Mouse (Mus musculus): ENCODE measurements at regions not wholly inside any gene's neighbourhood (a gene's known extent, or its start where the extent isn't known, plus 50 kb on each side); places are given as distances from the start of the nearest gene placed in this dataset.

DNA sequence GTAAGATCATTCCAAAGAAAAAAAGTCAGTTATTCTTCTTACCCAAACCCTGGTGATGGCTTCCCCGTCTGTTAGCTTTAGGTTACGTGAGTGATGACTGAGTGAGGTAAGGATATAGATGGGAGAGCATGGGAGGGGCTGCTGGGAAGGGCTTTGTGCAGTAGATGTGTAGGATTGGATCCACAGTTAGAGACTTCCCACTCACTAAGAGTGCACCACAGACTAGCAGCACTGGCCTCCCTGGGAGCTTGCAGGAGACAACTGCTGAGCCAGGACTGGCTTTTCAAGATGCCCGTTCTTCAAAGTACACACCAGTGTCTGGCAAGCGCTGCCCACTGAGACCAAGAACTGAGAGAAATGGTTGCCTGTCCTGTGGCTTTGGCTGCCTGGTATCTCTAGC, 62.0 kb upstream of the Ifne start:
- DNase-seq (ENCODE audit: low spot score in 2 of 2): no peak

- no peak for DNase-seq (ENCODE audit: low spot score in 2 of 2)
Measured at GRCm38 (mm10) chr4:88940670-88941069, 60.7 kb upstream of the Ifne start.

DNA sequence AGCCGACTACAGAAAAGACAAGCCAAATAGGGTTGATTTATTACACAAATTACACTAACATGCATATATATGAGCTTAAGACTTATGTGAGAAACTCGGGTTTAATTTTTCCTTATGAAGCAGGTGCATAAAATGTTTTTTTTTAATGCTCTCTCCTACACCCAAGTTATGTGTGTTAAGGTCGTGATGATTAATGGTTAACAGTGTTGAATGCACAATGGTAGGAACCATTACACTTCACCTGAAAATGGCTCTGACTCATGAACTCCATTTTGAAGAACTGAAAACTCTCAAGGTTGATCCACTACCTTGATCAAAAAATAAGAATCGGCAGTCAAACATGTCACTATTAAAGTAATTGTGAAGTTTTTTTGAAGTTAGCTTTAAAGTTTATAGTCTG, 59.4 kb upstream of the Ifne start:
- no peak for DNase-seq (ENCODE audit: low spot score in 2 of 2)

GRCm38 (mm10) chr4:88938712-88939032, 58.7 kb upstream of the Ifne start:
- no peak for DNase-seq (ENCODE audit: low spot score in 2 of 2)

GRCm38 (mm10) chr4:88937866-88938711, 58.1 kb upstream of the Ifne start:
- peak; percentile 47 to 59 for DNase-seq (ENCODE audit: low spot score in 2 of 2)

- no peak for DNase-seq (ENCODE audit: low spot score in 2 of 2)
Measured at GRCm38 (mm10) chr4:88936976-88937375, 57.0 kb upstream of the Ifne start.

- DNase-seq (ENCODE audit: low spot score in 2 of 2): no peak
Measured at GRCm38 (mm10) chr4:88935901-88936300, 55.9 kb upstream of the Ifne start.

GRCm38 (mm10) chr4:88935316-88935715, 55.3 kb upstream of the Ifne start:
- no peak for DNase-seq (ENCODE audit: low spot score in 2 of 2)

GRCm38 (mm10) chr4:88934266-88935025, 54.4 kb upstream of the Ifne start:
- DNase-seq (ENCODE audit: low spot score in 2 of 2): no peak

DNA sequence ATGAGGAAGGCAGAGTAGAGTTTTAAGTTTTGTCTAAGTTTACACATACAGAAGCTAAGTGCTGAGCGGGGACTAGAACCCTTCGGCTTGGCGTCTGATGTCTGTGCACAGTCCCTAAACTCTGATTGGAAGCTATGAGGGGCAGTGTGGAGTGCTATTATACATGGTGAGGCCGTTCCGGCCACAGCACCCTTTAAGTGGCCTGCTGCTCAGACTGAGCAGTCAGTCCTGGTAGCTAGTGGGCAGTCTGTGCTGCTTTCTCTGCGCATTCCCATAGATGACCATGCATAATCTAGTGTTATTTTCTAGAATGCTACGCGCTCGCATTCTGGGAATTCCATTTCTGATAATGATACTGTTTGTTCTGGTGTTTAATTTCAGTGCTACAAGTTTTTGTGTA, 51.2 kb upstream of the Ifne start:
- no peak for DNase-seq (ENCODE audit: low spot score in 2 of 2)
